Mouse (Mus musculus) left cerebral cortex, adult 8-10 months (tissue): Measurements from ENCODE around the gene Klhl29. TPM values are rescaled to one million over a fixed set of nuclear protein-coding genes. Genes with fewer than 3 reads are reported as not detected.
"Not testable (repeated sequence)": the region's sequence is repeated elsewhere in the genome, so short reads cannot be mapped to it uniquely, and the experiment has no call there.

Experiments
- DNase-seq, 2 experiments: peaks; one replicate each; pipeline ENCODE4 v3.0.0; 2022; ENCODE audit warnings: low spot score in 2 of 2
- total RNA-seq, 4 experiments: library from RNA; stranded (reverse); gene quantifications; 2 replicates each; pipeline ENCODE4 v1.2.4; 2022

Gene Klhl29
- total RNA-seq, 4 experiments from 2014 or later, result 31.5 to 36.0 (median 32.7) TPM

GRCm38 (mm10) chr12:5359065-5359464 lies 16.4 kb downstream of the Klhl29 start:
- DNase-seq, result no peak

GRCm38 (mm10) chr12:5358497-5358896 lies 17.0 kb downstream of the Klhl29 start:
- DNase-seq, result no peak

- DNase-seq, result no peak
Measured at GRCm38 (mm10) chr12:5353416-5353815, 22.1 kb downstream of the Klhl29 start.

- DNase-seq, result no peak
Measured at GRCm38 (mm10) chr12:5352771-5353170, 22.7 kb downstream of the Klhl29 start.

GRCm38 (mm10) chr12:5350491-5351285 lies 24.8 kb downstream of the Klhl29 start:
- no peak for DNase-seq

- no peak for DNase-seq
Measured at GRCm38 (mm10) chr12:5345088-5345487, 30.4 kb downstream of the Klhl29 start.

GRCm38 (mm10) chr12:5344457-5344856 lies 31.0 kb downstream of the Klhl29 start:
- DNase-seq, result not testable (repeated sequence)

GRCm38 (mm10) chr12:5340151-5340603 lies 35.3 kb downstream of the Klhl29 start:
- peak in 1 of 2 experiments; percentile 46 for DNase-seq

- DNase-seq, result no peak
Measured at GRCm38 (mm10) chr12:5336927-5337712, 38.4 kb downstream of the Klhl29 start.

- no peak for DNase-seq
Measured at GRCm38 (mm10) chr12:5336331-5336730, 39.2 kb downstream of the Klhl29 start.

- DNase-seq, result no peak
Measured at GRCm38 (mm10) chr12:5334956-5335355, 40.5 kb downstream of the Klhl29 start.

- DNase-seq, result no peak
Measured at GRCm38 (mm10) chr12:5334175-5334574, 41.3 kb downstream of the Klhl29 start.

- DNase-seq, result no peak
Measured at GRCm38 (mm10) chr12:5331810-5332484, 43.5 kb downstream of the Klhl29 start.

- no peak for DNase-seq
Measured at GRCm38 (mm10) chr12:5330496-5331070, 44.9 kb downstream of the Klhl29 start.

- DNase-seq, result no peak
Measured at GRCm38 (mm10) chr12:5322444-5323087, 52.9 kb downstream of the Klhl29 start.

GRCm38 (mm10) chr12:5321017-5321416 lies 54.5 kb downstream of the Klhl29 start:
- DNase-seq, result no peak

GRCm38 (mm10) chr12:5319359-5319973 lies 56.0 kb downstream of the Klhl29 start:
- no peak for DNase-seq

- DNase-seq, result no peak
Measured at GRCm38 (mm10) chr12:5316029-5316567, 59.4 kb downstream of the Klhl29 start.

- DNase-seq, result no peak
Measured at GRCm38 (mm10) chr12:5307923-5308322, 67.6 kb downstream of the Klhl29 start.

GRCm38 (mm10) chr12:5305466-5305865 lies 70.0 kb downstream of the Klhl29 start:
- DNase-seq, result no peak
